Mouse (Mus musculus): ENCODE measurements around the gene Lpp. TPM values are rescaled to one million over a fixed set of nuclear protein-coding genes. Genes with fewer than 3 reads are reported as not detected.

Gene Lpp
- polyA plus RNA-seq, 1 experiment from 2014 or later = 63.0 TPM

GRCm38 (mm10) chr16:24497413-24497812 lies 104.1 kb downstream of the Lpp start:
- H3K27ac ChIP-seq = no peak overlapping the region
- WGBS = 86% methylated on average over 2 of the region's 2 CpGs

GRCm38 (mm10) chr16:24498103-24498659 lies 104.9 kb downstream of the Lpp start:
- no peak for ATAC-seq
- Histone ChIP-seq H3K27me3 (replicated peaks) (no peaks in the 10 kb centered on the region), H3K9ac (no peak overlapping the region), H3K36me3 (no peaks in the 10 kb centered on the region), H3K9me3 (no peaks in the 10 kb centered on the region), H3K4me2 (replicated peaks) (no peak overlapping the region), H3K27ac (no peak overlapping the region), H3K4me1 (replicated peaks) (peaks cover 16% of the 10 kb centered on the region), H3K4me3 (replicated peaks) (no peak overlapping the region)
- WGBS = 67% methylated on average over 5 of the region's 5 CpGs

More at GRCm38 (mm10) chr16:24497413-24497812, 104.1 kb downstream of the Lpp start:
- Histone ChIP-seq H3K4me3 (replicated peaks) (no peak overlapping the region), H3K27me3 (replicated peaks) (no peaks in the 10 kb centered on the region), H3K9ac (no peak overlapping the region), H3K9me3 (no peaks in the 10 kb centered on the region), H3K36me3 (no peaks in the 10 kb centered on the region), H3K4me2 (replicated peaks) (no peak overlapping the region), H3K4me1 (replicated peaks) (peaks cover 20% of the 10 kb centered on the region)
- no peak for ATAC-seq

GRCm38 (mm10) chr16:24501197-24501596 lies 107.9 kb downstream of the Lpp start:
- Histone ChIP-seq H3K27me3 (replicated peaks) (no peaks in the 10 kb centered on the region), H3K36me3 (no peaks in the 10 kb centered on the region), H3K9ac (no peak overlapping the region), H3K4me2 (replicated peaks) (no peak overlapping the region), H3K27ac (no peak overlapping the region), H3K9me3 (no peaks in the 10 kb centered on the region), H3K4me3 (replicated peaks) (no peak overlapping the region), H3K4me1 (replicated peaks) (peaks cover 17% of the 10 kb centered on the region)
- 67% methylated on average over 6 of the region's 6 CpGs for WGBS
- ATAC-seq = no peak

- no peak for ATAC-seq
- Histone ChIP-seq H3K27me3 (replicated peaks) (no peaks in the 10 kb centered on the region), H3K27ac (no peak overlapping the region), H3K4me1 (replicated peaks) (peaks cover 17% of the 10 kb centered on the region), H3K36me3 (no peaks in the 10 kb centered on the region), H3K4me3 (replicated peaks) (no peak overlapping the region), H3K9ac (no peak overlapping the region), H3K9me3 (no peaks in the 10 kb centered on the region), H3K4me2 (replicated peaks) (no peak overlapping the region)
- WGBS = 71% methylated on average over 11 of the region's 11 CpGs
Observed at GRCm38 (mm10) chr16:24501628-24502294, 108.5 kb downstream of the Lpp start.

GRCm38 (mm10) chr16:24502295-24502823 lies 109.1 kb downstream of the Lpp start:
- no peaks in the 10 kb centered on the region for H3K36me3 ChIP-seq
- 82% methylated on average over 3 of the region's 3 CpGs for WGBS
- no peak for ATAC-seq
- no peak overlapping the region for H3K4me2 ChIP-seq (replicated peaks)
- no peaks in the 10 kb centered on the region for H3K9me3 ChIP-seq
- H3K27ac ChIP-seq = no peak overlapping the region
- peaks cover 15% of the 10 kb centered on the region for H3K4me1 ChIP-seq (replicated peaks)
- H3K4me3 ChIP-seq (replicated peaks) = no peak overlapping the region
- H3K27me3 ChIP-seq (replicated peaks) = no peaks in the 10 kb centered on the region
- H3K9ac ChIP-seq = no peak overlapping the region

GRCm38 (mm10) chr16:24504838-24505605 lies 111.7 kb downstream of the Lpp start:
- 41% methylated on average over 7 of the region's 7 CpGs for WGBS
- Histone ChIP-seq H3K27ac (no peak overlapping the region), H3K9me3 (no peaks in the 10 kb centered on the region), H3K4me2 (replicated peaks) (no peak overlapping the region), H3K4me1 (replicated peaks) (0 out of 2 replicates have a peak, but pooled peaks cover 14% of the 10 kb centered on the region), H3K36me3 (no peaks in the 10 kb centered on the region), H3K9ac (no peak overlapping the region), H3K4me3 (replicated peaks) (no peak overlapping the region), H3K27me3 (replicated peaks) (no peaks in the 10 kb centered on the region)
- 0 out of 2 replicates have a peak, but pooled peaks have one; percentile 41 for ATAC-seq

GRCm38 (mm10) chr16:24506237-24506636 lies 112.9 kb downstream of the Lpp start:
- no peak overlapping the region for H3K4me3 ChIP-seq (replicated peaks)
- H3K27ac ChIP-seq = no peak overlapping the region
- no peaks in the 10 kb centered on the region for H3K27me3 ChIP-seq (replicated peaks)
- no peak overlapping the region for H3K9ac ChIP-seq
- no peak overlapping the region for H3K4me2 ChIP-seq (replicated peaks)
- H3K36me3 ChIP-seq = no peaks in the 10 kb centered on the region
- 93% methylated on average over 2 of the region's 2 CpGs for WGBS
- ATAC-seq = no peak
- 0 out of 2 replicates have a peak, but pooled peaks cover 14% of the 10 kb centered on the region for H3K4me1 ChIP-seq (replicated peaks)
- H3K9me3 ChIP-seq = no peaks in the 10 kb centered on the region

- WGBS = 72% methylated on average over 4 of the region's 4 CpGs
- ATAC-seq = no peak
Observed at GRCm38 (mm10) chr16:24506740-24507139, 113.4 kb downstream of the Lpp start.

GRCm38 (mm10) chr16:24507927-24508540 lies 114.7 kb downstream of the Lpp start:
- no peaks in the 10 kb centered on the region for H3K27me3 ChIP-seq (replicated peaks)
- no peak overlapping the region for H3K27ac ChIP-seq
- H3K4me3 ChIP-seq (replicated peaks) = no peak overlapping the region
- ATAC-seq = no peak
- WGBS = 84% methylated on average over 5 of the region's 5 CpGs
- no peaks in the 10 kb centered on the region for H3K9me3 ChIP-seq
- H3K36me3 ChIP-seq = no peaks in the 10 kb centered on the region
- no peak overlapping the region for H3K9ac ChIP-seq
- H3K4me2 ChIP-seq (replicated peaks) = no peak overlapping the region
- peaks cover 18% of the 10 kb centered on the region; the same call in 1 of the 2 replicates for H3K4me1 ChIP-seq (replicated peaks)

More at GRCm38 (mm10) chr16:24506740-24507139, 113.4 kb downstream of the Lpp start:
- Histone ChIP-seq H3K9ac (no peak overlapping the region), H3K27me3 (replicated peaks) (no peaks in the 10 kb centered on the region), H3K9me3 (no peaks in the 10 kb centered on the region), H3K4me3 (replicated peaks) (no peak overlapping the region), H3K27ac (no peak overlapping the region), H3K36me3 (no peaks in the 10 kb centered on the region), H3K4me1 (replicated peaks) (0 out of 2 replicates have a peak, but pooled peaks cover 14% of the 10 kb centered on the region), H3K4me2 (replicated peaks) (no peak overlapping the region)

- Histone ChIP-seq H3K36me3 (no peaks in the 10 kb centered on the region), H3K27ac (no peak overlapping the region), H3K4me1 (replicated peaks) (peaks cover 18% of the 10 kb centered on the region; the same call in 1 of the 2 replicates), H3K4me3 (replicated peaks) (no peak overlapping the region), H3K9ac (no peak overlapping the region), H3K9me3 (no peaks in the 10 kb centered on the region), H3K4me2 (replicated peaks) (no peak overlapping the region), H3K27me3 (replicated peaks) (no peaks in the 10 kb centered on the region)
- ATAC-seq = no peak
- WGBS = 77% methylated on average over 5 of the region's 5 CpGs
Observed at GRCm38 (mm10) chr16:24509100-24509812, 115.9 kb downstream of the Lpp start.

- Histone ChIP-seq H3K4me3 (replicated peaks) (no peak overlapping the region), H3K27ac (no peak overlapping the region), H3K4me2 (replicated peaks) (no peak overlapping the region), H3K27me3 (replicated peaks) (no peaks in the 10 kb centered on the region), H3K9me3 (no peaks in the 10 kb centered on the region), H3K36me3 (no peaks in the 10 kb centered on the region), H3K9ac (no peak overlapping the region), H3K4me1 (replicated peaks) (peaks cover 13% of the 10 kb centered on the region; the same call in 1 of the 2 replicates)
- WGBS = 72% methylated on average over 1 of the region's 1 CpGs
- no peak for ATAC-seq
Observed at GRCm38 (mm10) chr16:24509813-24510166, 116.5 kb downstream of the Lpp start.
